ENCODE assay signal across 16 mouse cellular contexts in genomic region chr16:76976787-76977430, GRCm38 (mm10).
"Had no signal": no experiment of that assay in that cellular context is flagged by ENCODE, and none has a peak within 500 bp of the region (broad histone marks: within the 10 kb centered on the region; RNA-seq: fewer than 3 reads in every experiment).

No protein-coding gene starts in this region.

- DNase-seq: gastrocnemius, postnatal 14 days; gastrocnemius, postnatal 36 days; heart, adult 18-20 months; heart, postnatal 14 days; heart, postnatal 36 days; kidney, adult 11 months; kidney, adult 2 months; kidney, adult 9 months; kidney, postnatal 14 days; kidney, postnatal 36 days; layer of hippocampus, adult 9-11 months; layer of hippocampus, postnatal 36 days; liver; liver, embryonic 13.5 days had no signal

- ATAC-seq: hindbrain, postnatal 0 days; intestine, embryonic 16.5 days had no signal
